Mouse (Mus musculus) testis, adult 2 months (tissue): ENCODE data around the gene Scn1b.

Experiments used
- CTCF ChIP-seq: fragments of 200-500 bp; IDR thresholded peaks from 2 replicates; pipeline ENCODE4 v1.5.1; 2012; ENCODE audit warnings: low read depth, mild to moderate bottlenecking, inconsistent platforms, low read length, moderate library complexity; ENCODE audit not compliant: control insufficient read depth, insufficient read depth, insufficient replicate concordance
- POLR2A ChIP-seq: fragments of 200-500 bp; IDR thresholded peaks from 2 replicates; pipeline ENCODE4 v1.6.1; 2012; ENCODE audit warnings: low read depth, mild to moderate bottlenecking, inconsistent platforms, low read length, moderate library complexity; ENCODE audit not compliant: control insufficient read depth

- TF ChIP-seq POLR2A (no peak), CTCF (no peak)
Measured at GRCm38 (mm10) chr7:31110861-31111385, 15.9 kb downstream of the Scn1b start.
